Comparison of ENCODE assay signal across 8 mouse cellular contexts in genomic region chr1:168287843-168288591, GRCm38 (mm10).
A peak's percentile ranks its signal among the peaks of the same experiment; 100 is the strongest.
DNase-seq lines count a peak whose midpoint lies in the region; ATAC-seq lines count a peak whose summit lies in the region.

No protein-coding gene starts in this region.

- peaks cover 82% of the 10 kb centered on the region for H3K4me1 ChIP-seq in hindbrain, embryonic 15.5 days (replicated peaks)
- peaks cover 92% of the 10 kb centered on the region for H3K4me1 ChIP-seq in midbrain, embryonic 14.5 days (ENCODE audit: control insufficient read depth, insufficient read depth, low read length)

- peak overlapping the region; percentile 16; the same call in 1 of the 2 replicates for H3K4me2 ChIP-seq in hindbrain, embryonic 15.5 days
- H3K4me2 ChIP-seq in midbrain, embryonic 14.5 days (ENCODE audit: low read length), result peak overlapping the region; percentile 33

- no peak overlapping the region for H3K4me3 ChIP-seq in hindbrain, embryonic 15.5 days
- no peak overlapping the region for H3K4me3 ChIP-seq in midbrain, embryonic 14.5 days (replicated peaks; ENCODE audit: low read depth, low read length)

- H3K27ac ChIP-seq in hindbrain, embryonic 15.5 days (replicated peaks), result peak overlapping the region; percentile 73
- peak overlapping the region; percentile 95 for H3K27ac ChIP-seq in midbrain, embryonic 14.5 days (replicated peaks; ENCODE audit: low read depth, low read length)

- no peaks in the 10 kb centered on the region for H3K36me3 ChIP-seq in hindbrain, embryonic 15.5 days
- H3K36me3 ChIP-seq in midbrain, embryonic 14.5 days (ENCODE audit: control insufficient read depth, insufficient read depth, low read length), result no peaks in the 10 kb centered on the region

- ATAC-seq in frontal cortex, adult (ENCODE audit: low TSS enrichment), result peak; percentile 84
- peak; percentile 49 for ATAC-seq in hindbrain, embryonic 15.5 days (ENCODE audit: low FRiP score, low read depth)
- peak; percentile 59 for ATAC-seq in midbrain, embryonic 14.5 days (ENCODE audit: low FRiP score, low TSS enrichment)

- WGBS in hindbrain, embryonic 15.5 days, result 17% methylated on average over 23 of the region's 23 CpGs
- 7% methylated on average over 23 of the region's 23 CpGs for WGBS in midbrain, embryonic 14.5 days

- no peak for DNase-seq in frontal cortex, postnatal 14 days (ENCODE audit: low spot score in 2 of 2)
- DNase-seq in embryo, embryonic 10 days (ENCODE audit: low spot score), result peak; percentile 65
- peak; percentile 50 for DNase-seq in gastrocnemius, postnatal 25 days
- DNase-seq in liver, result peak; percentile 91
- DNase-seq in midbrain, embryonic 14.5 days, result peak; percentile 82
- DNase-seq in testis, postnatal 14 days (ENCODE audit: low spot score), result peak; percentile 29

- H3K27me3 ChIP-seq in hindbrain, embryonic 15.5 days, result no peaks in the 10 kb centered on the region
- no peaks in the 10 kb centered on the region for H3K27me3 ChIP-seq in midbrain, embryonic 14.5 days (ENCODE audit: control insufficient read depth, insufficient read depth, low read length)

- H3K9ac ChIP-seq in hindbrain, embryonic 15.5 days, result peak overlapping the region; percentile 10
- H3K9ac ChIP-seq in midbrain, embryonic 14.5 days (replicated peaks; ENCODE audit: low read length), result peak overlapping the region; percentile 45

- no peaks in the 10 kb centered on the region for H3K9me3 ChIP-seq in hindbrain, embryonic 15.5 days
- no peaks in the 10 kb centered on the region for H3K9me3 ChIP-seq in midbrain, embryonic 14.5 days (ENCODE audit: control insufficient read depth, low read length)

Comparison
In these comparisons a context has a peak if more than half of its experiments do, and no peak if none do; other contexts are left out.
1. DNase-seq: peak in embryo, embryonic 10 days (single experiment), gastrocnemius, postnatal 25 days (single experiment), liver (single experiment), midbrain, embryonic 14.5 days (single experiment) and testis, postnatal 14 days (single experiment); none in frontal cortex, postnatal 14 days (0 of 2).
2. Peak in every context shown above with its lines, with median percentiles within 50 percentile points of each other: ATAC-seq.